Mouse (Mus musculus): ENCODE results near the gene Calml4. TPM values are rescaled to one million over a fixed set of nuclear protein-coding genes. Genes with fewer than 3 reads are reported as not detected.
A peak's percentile ranks its signal among the peaks of the same experiment; 100 is the strongest.

The Calml4 gene
- polyA plus RNA-seq (2015; fragmentation: Nextera tagmentation; extraction: Ambion mirVana): 16.4 and 17.5 TPM in 2 replicates

DNA sequence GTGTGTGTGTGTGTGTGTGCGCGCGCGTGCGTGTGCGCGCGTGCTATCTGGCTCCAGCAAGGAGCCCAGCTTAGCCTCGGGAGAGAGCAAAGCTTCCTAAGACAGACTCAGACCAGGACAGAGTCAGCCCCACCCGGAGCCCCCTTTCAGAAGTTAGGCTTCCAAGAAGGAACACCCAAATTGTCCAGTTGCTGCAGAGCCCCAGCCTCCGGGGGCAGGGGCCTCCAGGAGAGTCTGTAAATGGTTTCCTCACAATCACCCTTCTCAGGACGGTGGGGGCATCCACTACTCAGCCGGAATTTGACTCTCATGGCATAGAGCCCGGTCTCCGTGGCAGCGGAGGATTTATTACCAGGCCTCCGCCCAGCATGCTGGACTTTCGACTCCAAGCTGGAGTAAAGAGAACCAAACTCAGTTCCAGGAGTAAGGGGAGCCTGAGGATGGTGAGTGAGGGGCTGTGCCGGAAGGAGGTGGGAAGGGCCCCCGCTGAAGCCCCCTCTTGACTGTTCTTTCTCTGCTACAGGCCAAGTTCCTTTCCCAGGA is at the start of gene Calml4:
Gene Calml4, plus strand, starts transcription at position 362 of the 543 bp plus-strand sequence.
- peak; percentile 72 for ATAC-seq
- peak; percentile 59 for DNase-seq
- H3K36me3 ChIP-seq (replicated peaks; ENCODE audit: insufficient read depth, low read length): no peaks in the 10 kb centered on the region
- H3K4me1 ChIP-seq (ENCODE audit: insufficient read depth): peaks cover 11% of the 10 kb centered on the region
- H3K27me3 ChIP-seq (ENCODE audit: insufficient read depth, low read length): no peaks in the 10 kb centered on the region
- H3K4me3 ChIP-seq (ENCODE audit: low read depth, low read length): 0 out of 2 replicates have a peak within 1 kb of the TSS, but pooled peaks have one; percentile 6
- TF ChIP-seq EP300 (IDR thresholded peaks at IDR 0.05; ENCODE audit: low read depth) (no peak), CTCF (IDR thresholded peaks at IDR 0.05; ENCODE audit: low read depth) (no peak)
- 38% methylated on average over 12 of the region's 20 CpGs for WGBS (ENCODE audit: insufficient replicate concordance)
- H3K4me2 ChIP-seq (ENCODE audit: low read depth, low read length): peak within 1 kb of the TSS; percentile 57
- peak within 1 kb of the TSS; percentile 60; the same call in 1 of the 2 replicates for H3K27ac ChIP-seq (ENCODE audit: low read depth)
- H3K9ac ChIP-seq (replicated peaks): 0 out of 2 replicates have a peak within 1 kb of the TSS, but pooled peaks have one; percentile 30
- H3K9me3 ChIP-seq (ENCODE audit: low read length): no peaks in the 10 kb centered on the region

DNA sequence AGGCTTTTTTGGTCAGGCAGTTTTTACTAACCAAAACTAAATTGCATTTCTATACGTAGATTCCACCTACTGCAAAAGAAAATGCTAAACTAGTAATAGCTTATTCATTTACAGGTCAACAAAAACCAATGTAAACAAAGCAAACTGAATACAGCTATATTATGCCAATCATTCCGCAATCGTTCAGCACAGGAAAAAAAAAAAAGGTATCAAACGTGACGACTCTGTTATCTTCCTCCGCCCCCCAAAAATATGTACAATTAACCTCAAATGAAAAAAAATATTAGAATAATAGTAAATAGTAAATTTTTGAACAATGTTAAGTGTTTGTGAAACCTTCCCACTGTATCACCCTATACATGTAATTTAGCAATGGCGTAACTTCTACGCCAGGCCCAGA is 47.8 kb upstream of the Calml4 start:
- no peak for DNase-seq
- Histone ChIP-seq H3K27me3 (ENCODE audit: insufficient read depth, low read length) (no peaks in the 10 kb centered on the region), H3K27ac (ENCODE audit: low read depth) (peak overlapping the region; percentile 87; the same call in 1 of the 2 replicates), H3K4me2 (ENCODE audit: low read depth, low read length) (peak overlapping the region; percentile 92), H3K9me3 (ENCODE audit: low read length) (no peaks in the 10 kb centered on the region), H3K4me1 (ENCODE audit: insufficient read depth) (peaks cover 28% of the 10 kb centered on the region), H3K4me3 (ENCODE audit: low read depth, low read length) (peak overlapping the region; percentile 98), H3K9ac (replicated peaks) (peak overlapping the region; percentile 97), H3K36me3 (replicated peaks; ENCODE audit: insufficient read depth, low read length) (no peaks in the 10 kb centered on the region)
- ATAC-seq: no peak
- WGBS (ENCODE audit: insufficient replicate concordance): 13% methylated on average over 8 of the region's 8 CpGs
- TF ChIP-seq CTCF (IDR thresholded peaks at IDR 0.05; ENCODE audit: low read depth): no peak
- no peak for TF ChIP-seq EP300 (IDR thresholded peaks at IDR 0.05; ENCODE audit: low read depth)

DNA sequence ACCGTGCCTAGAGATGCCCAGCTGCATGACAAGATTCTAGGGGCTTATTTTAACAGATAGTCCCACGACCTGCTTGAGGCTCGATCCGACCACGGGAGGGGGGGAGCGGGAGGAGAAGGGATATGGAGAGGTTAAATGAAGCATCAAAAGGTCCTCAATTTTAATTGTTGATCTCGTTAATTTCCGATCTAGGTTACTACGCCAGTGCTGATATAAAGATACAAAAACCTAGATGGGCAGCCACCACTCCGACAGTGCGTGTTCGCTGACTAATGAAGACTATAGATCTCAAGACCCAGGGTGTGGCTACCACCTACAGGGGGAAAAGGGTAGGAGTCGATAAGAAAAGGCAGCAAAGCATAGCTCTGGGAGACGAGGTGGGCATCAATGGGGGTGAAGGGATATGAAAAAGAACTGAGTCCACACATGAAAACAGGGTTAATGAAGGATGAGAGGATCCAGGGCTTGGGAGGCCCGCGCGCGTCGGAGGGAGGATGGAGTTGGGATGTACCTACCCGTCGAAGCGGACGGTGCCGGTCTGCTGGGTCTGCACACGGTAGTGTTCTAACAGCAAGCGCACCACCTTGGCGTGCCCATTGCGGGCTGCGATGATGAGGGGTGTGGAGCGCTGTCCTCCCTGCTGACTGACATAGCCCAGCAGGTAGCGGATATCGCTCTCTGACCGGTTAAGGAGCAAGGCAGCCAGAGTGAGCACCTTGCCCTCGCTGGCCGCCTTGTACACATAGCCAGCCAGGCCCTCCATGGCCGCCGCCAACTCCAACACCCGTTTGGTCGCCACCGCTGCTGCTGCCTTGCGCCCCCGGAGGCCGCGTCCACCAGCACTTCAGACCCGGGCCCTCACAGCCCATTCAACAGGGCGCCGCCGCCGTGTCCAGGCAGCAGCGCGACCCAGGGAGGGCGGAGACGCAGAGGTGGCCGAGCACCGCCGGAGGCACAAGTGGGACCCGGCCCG is 47.1 kb upstream of the Calml4 start:
- Histone ChIP-seq H3K27ac (ENCODE audit: low read depth) (peak overlapping the region; percentile 87), H3K36me3 (replicated peaks; ENCODE audit: insufficient read depth, low read length) (no peaks in the 10 kb centered on the region), H3K9me3 (ENCODE audit: low read length) (no peaks in the 10 kb centered on the region), H3K4me1 (ENCODE audit: insufficient read depth) (peaks cover 32% of the 10 kb centered on the region), H3K4me2 (ENCODE audit: low read depth, low read length) (peak overlapping the region; percentile 92), H3K27me3 (ENCODE audit: insufficient read depth, low read length) (no peaks in the 10 kb centered on the region), H3K9ac (replicated peaks) (peak overlapping the region; percentile 97), H3K4me3 (ENCODE audit: low read depth, low read length) (peak overlapping the region; percentile 98)
- 3% methylated on average over 51 of the region's 58 CpGs for WGBS (ENCODE audit: insufficient replicate concordance)
- ATAC-seq (peak; percentile 30), DNase-seq (no peak)
- TF ChIP-seq EP300 (IDR thresholded peaks at IDR 0.05; ENCODE audit: low read depth) (no peak), CTCF (IDR thresholded peaks at IDR 0.05; ENCODE audit: low read depth) (peak; percentile 40)

DNA sequence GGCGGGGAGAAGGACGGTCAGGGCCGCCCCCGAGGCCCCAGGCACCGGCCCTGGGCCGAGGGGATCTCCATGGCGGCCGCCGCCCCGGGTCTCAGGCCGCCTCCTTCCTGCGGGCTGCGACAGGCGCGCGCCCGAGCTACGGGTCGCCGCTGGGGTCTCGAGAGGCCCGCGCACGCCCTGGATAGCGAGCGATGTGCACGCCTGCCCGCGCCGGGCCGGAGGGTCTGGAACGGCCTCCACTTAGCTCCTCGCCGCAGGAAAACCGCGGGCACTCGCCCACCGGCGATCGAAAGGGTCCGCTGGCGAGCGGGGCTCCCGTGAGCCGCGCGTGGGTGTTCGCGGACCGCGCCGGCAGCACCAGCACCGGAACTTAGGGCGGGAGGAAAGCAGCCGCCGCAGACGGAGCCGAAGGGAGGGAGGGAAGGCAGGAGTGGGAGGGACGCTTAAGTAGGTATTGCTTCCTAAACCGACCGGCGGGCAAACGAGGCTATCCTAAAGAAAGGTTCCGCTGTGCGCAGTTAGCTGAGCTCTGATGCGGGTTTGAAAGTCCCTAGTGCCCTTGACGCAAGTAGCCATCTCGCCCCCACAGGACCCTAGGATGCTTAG is 46.3 kb upstream of the Calml4 start, which contains the start of gene Fem1b:
Gene Fem1b, minus strand, starts transcription at position 419 of the 606 bp plus-strand sequence.
- Histone ChIP-seq H3K27ac (ENCODE audit: low read depth) (peak within 1 kb of the TSS; percentile 87), H3K9me3 (ENCODE audit: low read length) (no peaks in the 10 kb centered on the region), H3K9ac (replicated peaks) (peak within 1 kb of the TSS; percentile 97), H3K36me3 (replicated peaks; ENCODE audit: insufficient read depth, low read length) (no peaks in the 10 kb centered on the region), H3K4me3 (ENCODE audit: low read depth, low read length) (peak within 1 kb of the TSS; percentile 98), H3K4me1 (ENCODE audit: insufficient read depth) (peaks cover 32% of the 10 kb centered on the region), H3K4me2 (ENCODE audit: low read depth, low read length) (peak within 1 kb of the TSS; percentile 92), H3K27me3 (ENCODE audit: insufficient read depth, low read length) (no peaks in the 10 kb centered on the region)
- peak; percentile 91 for ATAC-seq
- under 1% methylated on average over 45 of the region's 68 CpGs for WGBS (ENCODE audit: insufficient replicate concordance)
- peak; percentile 90 for DNase-seq
- no peak for TF ChIP-seq CTCF (IDR thresholded peaks at IDR 0.05; ENCODE audit: low read depth)
- TF ChIP-seq EP300 (IDR thresholded peaks at IDR 0.05; ENCODE audit: low read depth): no peak

DNA sequence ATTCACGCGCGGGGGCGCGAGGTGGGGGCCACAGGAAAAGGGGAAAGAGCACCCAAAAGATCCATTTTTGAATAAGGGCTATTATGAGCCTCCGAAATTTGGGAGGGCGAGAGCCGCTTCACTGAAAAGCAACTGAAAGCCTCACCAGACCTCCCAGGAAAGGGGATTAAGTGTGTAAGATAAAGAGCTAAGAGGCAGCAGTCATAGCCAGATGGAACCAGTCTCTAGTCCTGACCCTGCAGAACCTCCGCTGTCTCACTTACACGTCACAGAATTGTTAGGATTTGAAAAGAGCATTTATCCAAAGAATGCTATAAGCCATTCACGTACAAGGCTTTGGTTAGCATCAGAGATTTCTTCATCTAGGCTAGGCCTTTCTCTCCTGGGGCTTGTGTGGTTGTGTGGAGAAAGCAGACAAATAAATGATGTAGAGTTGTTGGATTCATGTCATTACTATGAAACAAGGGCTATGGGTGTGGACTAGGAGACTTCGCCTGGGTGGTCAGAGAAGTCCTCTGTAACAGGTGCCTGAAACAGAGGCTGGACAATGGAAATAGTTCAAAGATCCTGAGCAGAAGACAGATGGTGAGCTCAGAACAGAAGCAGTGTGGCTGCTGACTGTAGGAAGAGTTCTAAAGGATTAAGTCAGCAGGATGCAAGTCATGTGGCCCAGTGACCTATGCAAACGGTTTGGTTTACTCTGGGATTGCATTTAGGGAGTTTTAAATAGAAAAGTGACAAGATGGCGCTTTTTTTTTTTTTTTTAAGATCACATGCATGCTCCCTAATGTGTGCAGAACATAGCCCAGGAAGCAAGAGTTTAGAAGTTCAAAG is 45.4 kb upstream of the Calml4 start:
- Histone ChIP-seq H3K27ac (ENCODE audit: low read depth) (peak overlapping the region; percentile 87), H3K9me3 (ENCODE audit: low read length) (no peaks in the 10 kb centered on the region), H3K27me3 (ENCODE audit: insufficient read depth, low read length) (no peaks in the 10 kb centered on the region), H3K4me1 (ENCODE audit: insufficient read depth) (peaks cover 32% of the 10 kb centered on the region), H3K4me3 (ENCODE audit: low read depth, low read length) (peak overlapping the region; percentile 98), H3K4me2 (ENCODE audit: low read depth, low read length) (peak overlapping the region; percentile 92), H3K36me3 (replicated peaks; ENCODE audit: insufficient read depth, low read length) (no peaks in the 10 kb centered on the region), H3K9ac (replicated peaks) (peak overlapping the region; percentile 97)
- no peak for ATAC-seq
- TF ChIP-seq EP300 (IDR thresholded peaks at IDR 0.05; ENCODE audit: low read depth): no peak
- 26% methylated on average over 14 of the region's 14 CpGs for WGBS (ENCODE audit: insufficient replicate concordance)
- DNase-seq: no peak
